Mouse (Mus musculus): ENCODE measurements around the gene Zfp367. TPM values are rescaled to one million over a fixed set of nuclear protein-coding genes. Genes with fewer than 3 reads are reported as not detected.
A peak's percentile ranks its signal among the peaks of the same experiment; 100 is the strongest.

Zfp367 gene
- polyA plus RNA-seq, 1 experiment from 2014 or later = 11.7 TPM

GRCm38 (mm10) chr13:64161548-64161915 is 8.5 kb upstream of the Zfp367 start, which contains the start of gene Habp4:
Gene Habp4 (plus strand): TSS chr13:64161824.
- 0% methylated on average over 23 of the region's 31 CpGs for WGBS (ENCODE audit: insufficient replicate concordance)
- Histone ChIP-seq H3K36me3 (replicated peaks; ENCODE audit: insufficient read depth, low read length) (no peaks in the 10 kb centered on the region), H3K9ac (replicated peaks) (peak within 1 kb of the TSS; percentile 83), H3K27me3 (ENCODE audit: insufficient read depth, low read length) (peaks cover 7% of the 10 kb centered on the region; the same call in 1 of the 2 replicates), H3K4me3 (ENCODE audit: low read depth, low read length) (peak within 1 kb of the TSS; percentile 85), H3K27ac (ENCODE audit: low read depth) (peak within 1 kb of the TSS; percentile 90), H3K9me3 (ENCODE audit: low read length) (no peaks in the 10 kb centered on the region), H3K4me1 (ENCODE audit: insufficient read depth) (peaks cover 14% of the 10 kb centered on the region), H3K4me2 (ENCODE audit: low read depth, low read length) (peak within 1 kb of the TSS; percentile 99)
- peak; percentile 99 for ATAC-seq
- DNase-seq = peak; percentile 99
- TF ChIP-seq CTCF (IDR thresholded peaks at IDR 0.05; ENCODE audit: low read depth) (no peak), EP300 (IDR thresholded peaks at IDR 0.05; ENCODE audit: low read depth) (no peak)

GRCm38 (mm10) chr13:64156966-64157365 is 4.0 kb upstream of the Zfp367 start:
- H3K4me1 ChIP-seq (ENCODE audit: insufficient read depth) = peaks cover 12% of the 10 kb centered on the region; the same call in 1 of the 2 replicates
- DNase-seq (no peak), ATAC-seq (no peak)
- no peak overlapping the region for H3K4me3 ChIP-seq (ENCODE audit: low read depth, low read length)
- no peaks in the 10 kb centered on the region for H3K27me3 ChIP-seq (ENCODE audit: insufficient read depth, low read length)
- TF ChIP-seq CTCF (IDR thresholded peaks at IDR 0.05; ENCODE audit: low read depth) (no peak), EP300 (IDR thresholded peaks at IDR 0.05; ENCODE audit: low read depth) (no peak)
- H3K9me3 ChIP-seq (ENCODE audit: low read length) = no peaks in the 10 kb centered on the region
- H3K4me2 ChIP-seq (ENCODE audit: low read depth, low read length) = no peak overlapping the region
- H3K27ac ChIP-seq (ENCODE audit: low read depth) = no peak overlapping the region
- no peaks in the 10 kb centered on the region for H3K36me3 ChIP-seq (replicated peaks; ENCODE audit: insufficient read depth, low read length)
- no peak overlapping the region for H3K9ac ChIP-seq (replicated peaks)

- Histone ChIP-seq H3K36me3 (replicated peaks; ENCODE audit: insufficient read depth, low read length) (no peaks in the 10 kb centered on the region), H3K9ac (replicated peaks) (no peak overlapping the region), H3K4me2 (ENCODE audit: low read depth, low read length) (no peak overlapping the region), H3K9me3 (ENCODE audit: low read length) (no peaks in the 10 kb centered on the region), H3K4me1 (ENCODE audit: insufficient read depth) (peaks cover 15% of the 10 kb centered on the region), H3K27ac (ENCODE audit: low read depth) (no peak overlapping the region), H3K4me3 (ENCODE audit: low read depth, low read length) (no peak overlapping the region), H3K27me3 (ENCODE audit: insufficient read depth, low read length) (no peaks in the 10 kb centered on the region)
- DNase-seq (no peak), ATAC-seq (no peak)
- 37% methylated on average over 1 of the region's 1 CpGs for WGBS (ENCODE audit: insufficient replicate concordance)
- TF ChIP-seq CTCF (IDR thresholded peaks at IDR 0.05; ENCODE audit: low read depth) (peak; percentile 47), EP300 (IDR thresholded peaks at IDR 0.05; ENCODE audit: low read depth) (no peak)
Measured at GRCm38 (mm10) chr13:64155171-64155571, 2.2 kb upstream of the Zfp367 start.

GRCm38 (mm10) chr13:64154651-64155050 is 1.6 kb upstream of the Zfp367 start:
- no peaks in the 10 kb centered on the region for H3K27me3 ChIP-seq (ENCODE audit: insufficient read depth, low read length)
- H3K9me3 ChIP-seq (ENCODE audit: low read length) = no peaks in the 10 kb centered on the region
- 55% methylated on average over 2 of the region's 2 CpGs for WGBS (ENCODE audit: insufficient replicate concordance)
- ATAC-seq (no peak), DNase-seq (no peak)
- H3K4me2 ChIP-seq (ENCODE audit: low read depth, low read length) = no peak overlapping the region; the same call in 1 of the 2 replicates
- no peak for TF ChIP-seq EP300 (IDR thresholded peaks at IDR 0.05; ENCODE audit: low read depth)
- no peak for TF ChIP-seq CTCF (IDR thresholded peaks at IDR 0.05; ENCODE audit: low read depth)
- peaks cover 17% of the 10 kb centered on the region for H3K4me1 ChIP-seq (ENCODE audit: insufficient read depth)
- no peaks in the 10 kb centered on the region for H3K36me3 ChIP-seq (replicated peaks; ENCODE audit: insufficient read depth, low read length)
- no peak overlapping the region for H3K27ac ChIP-seq (ENCODE audit: low read depth)
- no peak overlapping the region for H3K4me3 ChIP-seq (ENCODE audit: low read depth, low read length)
- H3K9ac ChIP-seq (replicated peaks) = no peak overlapping the region

GRCm38 (mm10) chr13:64153751-64154267 is 807 bp upstream of the Zfp367 start:
- 2% methylated on average over 18 of the region's 18 CpGs for WGBS (ENCODE audit: insufficient replicate concordance)
- Histone ChIP-seq H3K4me2 (ENCODE audit: low read depth, low read length) (peak overlapping the region; percentile 95), H3K36me3 (replicated peaks; ENCODE audit: insufficient read depth, low read length) (no peaks in the 10 kb centered on the region), H3K27ac (ENCODE audit: low read depth) (peak overlapping the region; percentile 93), H3K27me3 (ENCODE audit: insufficient read depth, low read length) (no peaks in the 10 kb centered on the region), H3K9ac (replicated peaks) (peak overlapping the region; percentile 57), H3K9me3 (ENCODE audit: low read length) (no peaks in the 10 kb centered on the region), H3K4me3 (ENCODE audit: low read depth, low read length) (peak overlapping the region; percentile 85), H3K4me1 (ENCODE audit: insufficient read depth) (peaks cover 17% of the 10 kb centered on the region)
- DNase-seq (peak; percentile 52), ATAC-seq (peak; percentile 3; the same call in 1 of the 2 replicates)
- no peak for TF ChIP-seq CTCF (IDR thresholded peaks at IDR 0.05; ENCODE audit: low read depth)
- TF ChIP-seq EP300 (IDR thresholded peaks at IDR 0.05; ENCODE audit: low read depth) = no peak

GRCm38 (mm10) chr13:64152671-64153082 is 325 bp downstream of the Zfp367 start:
- no peak for DNase-seq
- H3K27me3 ChIP-seq (ENCODE audit: insufficient read depth, low read length) = no peaks in the 10 kb centered on the region
- H3K36me3 ChIP-seq (replicated peaks; ENCODE audit: insufficient read depth, low read length) = no peaks in the 10 kb centered on the region
- peak overlapping the region; percentile 93 for H3K27ac ChIP-seq (ENCODE audit: low read depth)
- peak; percentile 14 for ATAC-seq
- peak overlapping the region; percentile 95 for H3K4me2 ChIP-seq (ENCODE audit: low read depth, low read length)
- peak overlapping the region; percentile 85 for H3K4me3 ChIP-seq (ENCODE audit: low read depth, low read length)
- H3K9me3 ChIP-seq (ENCODE audit: low read length) = no peaks in the 10 kb centered on the region
- TF ChIP-seq CTCF (IDR thresholded peaks at IDR 0.05; ENCODE audit: low read depth) (no peak), EP300 (IDR thresholded peaks at IDR 0.05; ENCODE audit: low read depth) (no peak)
- under 1% methylated on average over 44 of the region's 61 CpGs for WGBS (ENCODE audit: insufficient replicate concordance)
- peak overlapping the region; percentile 86 for H3K9ac ChIP-seq (replicated peaks)
- peaks cover 20% of the 10 kb centered on the region for H3K4me1 ChIP-seq (ENCODE audit: insufficient read depth)

Data from liver, postnatal 0 days (tissue).